Mouse (Mus musculus) megakaryocyte, adult 5-6 weeks (primary cell): ENCODE data around the gene Scaper. TPM values are rescaled to one million over a fixed set of nuclear protein-coding genes. Genes with fewer than 3 reads are reported as not detected.

Experiments used
- ATAC-seq: 2 replicates; pipeline ENCODE4 v1.8.0; 2016; ENCODE audit warnings: mild to moderate bottlenecking, inconsistent platforms; ENCODE audit not compliant: poor library complexity, severe bottlenecking
- total RNA-seq, 2 experiments: library from RNA; stranded (forward) in 1 of 2; stranded (reverse) in 1 of 2; fragments of 153-499, 151-499 nt in 1 of 2; fragments of 221-1000, 200-1000 nt in 1 of 2; gene quantifications; 2 replicates each; pipeline versions ENCODE4 v1.2.3 to v1.2.4; 2015 to 2017

The Scaper gene
- total RNA-seq, 2 experiments from 2014 or later: 8.2 to 14.3 TPM

DNA sequence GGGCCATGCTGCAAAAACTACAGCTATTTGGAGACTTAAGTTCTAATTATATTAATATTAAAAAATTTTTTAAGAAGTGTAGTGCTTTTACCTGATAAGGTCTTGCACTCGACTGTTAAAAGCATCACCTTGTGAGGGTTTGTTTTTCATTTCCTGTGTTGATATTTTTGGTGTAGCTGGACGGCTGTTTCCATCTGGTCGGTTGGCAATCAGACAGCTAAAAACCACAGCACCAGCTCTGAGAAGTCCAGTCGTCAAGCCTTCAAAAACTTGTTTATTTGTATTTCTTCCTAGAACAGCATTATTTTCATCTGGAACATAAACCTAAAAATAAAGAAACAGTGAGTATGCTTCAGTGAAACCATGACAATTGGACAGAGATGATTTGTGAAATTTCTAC is 328.2 kb downstream of the Scaper start:
- ATAC-seq: no peak

DNA sequence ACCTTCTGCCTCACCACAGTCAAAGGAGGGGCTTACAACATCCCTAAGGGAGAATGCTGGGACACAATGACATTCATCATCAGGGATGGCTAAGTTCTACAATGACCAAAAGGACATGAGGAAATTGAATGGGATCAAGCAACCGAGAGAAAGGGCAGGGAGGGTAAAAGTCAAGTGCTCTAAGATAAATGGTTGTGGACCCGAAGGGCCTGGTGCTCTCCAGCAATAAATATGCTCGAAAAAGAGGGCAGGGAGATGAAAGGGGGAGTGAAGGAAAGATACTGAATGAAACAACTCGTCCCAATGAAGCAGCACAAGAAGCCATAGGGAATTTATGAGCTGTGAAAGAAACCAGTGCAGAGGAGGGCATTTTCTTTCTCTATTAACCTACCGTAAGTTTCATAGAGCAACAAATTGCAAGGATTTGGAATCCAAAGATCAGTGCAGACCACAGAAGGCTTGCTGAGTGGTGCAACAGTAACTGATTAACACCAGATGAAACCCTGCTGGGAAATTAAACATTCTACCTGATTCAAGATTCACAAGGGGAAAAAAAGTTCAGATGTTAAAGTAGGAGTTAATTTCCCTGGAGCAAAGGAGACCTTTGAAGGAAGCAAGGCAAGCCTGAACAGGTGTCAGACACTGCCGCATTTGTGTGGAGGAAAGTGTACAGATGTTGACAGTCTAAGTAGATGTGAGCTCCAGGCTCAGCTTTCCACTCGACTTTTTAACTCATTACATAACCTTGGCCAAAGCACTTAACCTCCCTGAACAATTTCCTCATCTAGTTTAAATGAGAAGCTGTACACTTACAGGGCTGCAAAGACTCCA is 329.0 kb downstream of the Scaper start:
- no peak for ATAC-seq

DNA sequence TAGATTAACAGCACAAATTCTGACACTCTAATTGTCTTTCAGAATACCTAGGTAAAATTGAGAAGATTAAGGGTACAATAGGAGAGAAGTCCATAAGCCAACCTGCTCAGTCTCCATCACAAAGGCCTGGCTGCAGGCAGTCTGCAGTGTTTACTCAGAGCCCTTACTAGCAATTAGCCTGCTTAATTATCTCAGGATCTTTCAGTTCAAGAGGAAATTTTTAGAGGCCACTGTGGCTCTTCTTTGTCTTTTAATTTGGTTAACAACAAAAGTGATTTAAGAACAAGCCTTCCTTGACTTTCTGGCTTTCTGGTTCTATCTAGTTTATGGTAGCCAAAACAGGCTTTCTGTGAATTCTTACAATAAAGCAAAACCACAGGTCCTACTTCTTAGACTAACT is 339.3 kb downstream of the Scaper start:
- ATAC-seq: no peak

DNA sequence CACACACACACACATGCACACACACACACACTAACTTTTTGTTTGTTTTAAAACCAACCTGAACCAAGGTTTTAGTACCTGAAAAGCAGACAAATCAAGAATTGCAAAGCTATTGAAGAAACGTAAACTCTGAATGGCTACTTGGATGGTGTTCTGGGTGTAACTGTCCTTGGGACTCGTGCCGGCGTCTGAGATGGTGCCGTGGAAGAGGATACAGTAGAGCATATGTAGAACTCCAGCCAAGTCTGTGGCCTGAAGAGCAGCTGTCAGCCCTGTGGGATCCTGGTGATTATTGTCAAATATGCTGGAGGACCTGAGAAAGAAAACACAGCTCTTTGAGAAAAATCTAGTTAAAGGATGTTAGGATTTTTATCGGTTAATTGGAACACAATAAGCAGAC is 351.8 kb downstream of the Scaper start:
- ATAC-seq: no peak

DNA sequence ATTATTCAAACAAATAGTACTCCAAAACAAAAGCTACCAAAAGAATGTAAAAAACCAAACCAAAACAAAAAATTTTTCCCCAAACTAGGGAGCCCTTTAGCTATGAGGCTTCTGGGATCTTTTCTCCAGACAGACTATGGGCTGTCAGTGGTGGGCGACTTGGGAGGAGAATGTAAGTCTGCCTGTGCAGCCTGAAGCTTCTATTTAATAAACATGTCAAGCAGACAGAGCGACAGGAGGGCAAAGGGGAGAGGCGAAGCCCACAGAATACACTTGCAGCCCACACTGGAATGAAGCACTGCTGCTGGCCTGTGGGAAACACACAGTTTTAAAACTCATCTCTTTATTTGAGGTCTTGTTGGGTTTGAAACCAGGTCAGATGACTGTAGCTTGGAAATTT is 356.5 kb downstream of the Scaper start:
- no peak for ATAC-seq

DNA sequence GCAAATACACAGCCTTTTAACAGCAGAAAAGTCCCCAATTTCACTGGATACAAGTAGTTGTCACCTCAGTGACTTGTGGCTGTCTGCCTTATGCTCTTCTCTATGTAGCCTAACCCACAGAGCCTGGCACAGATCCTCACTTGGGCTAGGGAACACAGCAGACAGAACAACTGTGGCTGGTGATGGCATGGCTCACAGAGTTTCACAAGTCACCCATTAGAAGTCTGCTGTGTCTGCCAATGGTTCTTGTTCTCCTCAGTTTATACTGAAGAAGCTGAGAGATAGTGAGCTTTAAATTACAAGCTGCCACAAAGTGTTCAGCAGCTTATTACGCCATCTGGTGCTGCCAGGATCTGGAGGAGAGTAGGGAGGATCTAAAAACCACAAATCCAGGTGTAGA is 361.3 kb downstream of the Scaper start:
- no peak for ATAC-seq

DNA sequence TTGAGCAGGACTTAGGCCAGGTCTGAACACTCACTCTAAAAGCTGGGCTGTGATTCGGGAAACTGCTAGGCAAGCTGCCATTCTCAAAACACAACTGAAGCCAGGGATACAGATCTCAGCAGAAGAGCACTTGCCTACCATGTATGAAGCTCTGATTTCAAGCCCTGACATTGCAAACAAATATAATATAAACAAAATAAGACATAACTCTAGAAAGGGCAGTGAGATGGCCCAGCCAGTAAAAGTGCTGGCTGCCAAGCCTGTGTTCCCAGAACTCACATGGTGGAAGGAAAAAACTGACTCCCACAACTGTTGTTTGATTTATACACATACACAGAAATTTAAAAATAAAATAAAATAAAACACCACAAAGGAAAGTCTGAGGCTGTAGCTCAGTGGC is 366.8 kb downstream of the Scaper start:
- ATAC-seq: no peak

DNA sequence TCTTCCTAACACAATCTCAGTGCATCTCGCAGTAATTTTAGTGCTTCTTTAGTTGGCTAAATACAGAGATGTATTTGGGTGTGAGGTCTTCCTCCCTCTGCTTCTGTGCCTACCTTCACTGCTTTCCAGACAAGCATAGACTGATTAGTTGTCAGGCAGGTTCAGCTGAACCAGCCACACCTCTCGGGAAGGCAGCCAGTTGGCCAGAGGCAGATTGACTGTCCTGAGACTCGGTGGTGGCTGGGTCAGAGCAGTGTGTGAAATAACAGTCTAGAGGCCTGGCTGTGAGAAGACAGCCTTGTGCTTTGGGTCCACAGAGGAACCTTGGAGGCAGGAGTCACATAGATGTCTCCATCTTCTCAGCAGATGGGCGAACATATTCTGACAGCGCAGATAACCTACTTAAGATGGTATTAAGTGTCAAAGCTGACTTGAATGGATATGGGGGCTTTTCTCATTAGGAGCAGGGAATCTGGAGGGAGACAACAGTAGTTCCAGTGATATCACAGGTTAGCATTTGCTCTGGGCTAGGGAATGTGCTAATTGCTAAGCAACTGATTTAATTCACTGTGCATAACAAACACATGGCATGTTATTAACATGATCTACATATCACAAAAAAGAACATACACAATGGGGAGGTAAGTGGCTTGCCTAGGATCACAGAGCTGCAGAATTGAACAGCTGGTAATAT is 369.3 kb downstream of the Scaper start:
- no peak for ATAC-seq

DNA sequence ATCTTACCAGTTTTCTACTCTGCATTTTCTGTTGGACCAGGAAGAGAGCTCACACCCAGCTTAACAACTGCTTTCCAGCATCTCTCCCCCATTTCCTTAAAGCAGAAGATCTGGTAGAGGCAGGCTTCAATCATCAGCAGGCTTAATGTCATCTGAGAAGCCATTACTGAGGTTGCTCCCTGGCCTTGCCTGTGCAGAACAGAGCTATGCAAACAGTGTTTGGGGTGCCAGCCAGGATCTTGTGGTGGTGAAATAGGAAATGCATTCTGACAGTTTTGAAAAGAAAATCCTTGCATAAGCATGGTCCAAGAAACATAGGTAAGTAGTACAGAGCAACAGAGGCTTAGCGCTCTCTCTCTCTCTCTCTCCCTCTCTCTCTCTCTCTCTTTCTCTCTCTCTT is 377.0 kb downstream of the Scaper start:
- ATAC-seq: no peak

DNA sequence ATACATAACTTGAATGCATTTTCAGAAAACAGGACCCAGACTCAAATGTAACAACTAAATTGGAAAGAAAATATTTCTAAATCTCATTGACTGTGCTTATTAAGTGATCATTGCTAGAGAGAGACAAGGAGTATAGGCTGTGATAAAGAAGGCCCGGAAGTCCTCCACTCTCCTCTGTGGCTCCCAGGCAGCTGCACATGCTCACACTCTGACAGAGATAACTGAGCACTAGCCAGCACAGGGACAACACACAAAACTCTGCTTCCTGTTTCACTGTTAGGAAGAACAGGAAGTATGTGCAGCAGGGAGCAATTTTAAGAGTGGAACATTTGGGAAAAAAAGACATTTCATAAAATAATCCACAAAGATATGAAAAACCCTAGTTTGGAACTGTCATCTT is 382.9 kb downstream of the Scaper start:
- ATAC-seq: no peak

DNA sequence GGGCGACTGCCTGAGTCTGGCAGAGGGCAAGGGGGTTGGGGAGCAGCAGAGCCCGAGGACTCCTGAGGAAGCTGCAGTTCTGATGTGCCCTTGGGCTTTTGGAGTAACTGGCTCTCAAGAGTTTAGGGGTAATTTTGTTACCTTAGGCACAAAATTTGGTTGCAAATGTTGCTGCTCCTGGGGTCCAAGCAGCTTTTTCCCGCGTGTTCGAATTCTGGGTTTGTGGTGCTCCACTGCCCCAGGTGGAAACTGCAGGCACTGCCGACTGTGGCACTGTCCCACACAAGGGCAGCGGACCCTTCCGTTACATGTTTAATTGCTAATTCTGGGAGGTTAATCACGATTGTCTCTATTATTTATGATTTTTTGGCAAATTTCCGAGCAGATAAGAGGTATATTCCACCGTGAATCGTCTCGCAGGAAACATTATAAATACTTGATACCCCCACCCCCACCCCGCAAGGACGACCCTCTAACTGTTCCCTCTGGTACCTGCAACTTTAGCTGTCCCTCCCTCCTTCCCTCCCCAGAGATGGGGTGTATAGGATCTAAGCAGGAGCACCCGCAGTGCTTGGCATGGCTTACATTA is 388.5 kb downstream of the Scaper start:
- no peak for ATAC-seq

DNA sequence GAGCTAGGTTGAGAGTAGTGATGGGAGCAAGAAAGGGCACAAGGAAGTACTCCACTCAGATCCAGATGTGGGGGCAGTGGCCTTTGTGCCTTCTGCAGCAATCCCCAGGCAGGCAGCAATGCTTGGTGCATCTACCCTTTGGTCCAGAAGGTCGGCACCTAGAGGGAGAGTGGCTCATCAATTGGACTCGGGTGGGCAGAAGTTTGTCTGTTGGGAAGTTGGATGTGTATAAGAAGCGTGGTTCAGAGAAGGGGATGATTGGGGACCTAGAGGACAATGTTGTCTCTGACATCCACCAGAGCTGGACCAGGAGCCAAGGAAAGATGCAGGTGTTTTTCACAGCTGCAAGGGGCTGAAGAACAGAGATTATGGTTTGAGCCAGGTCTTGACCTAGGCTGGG is 389.0 kb downstream of the Scaper start:
- ATAC-seq: no peak

DNA sequence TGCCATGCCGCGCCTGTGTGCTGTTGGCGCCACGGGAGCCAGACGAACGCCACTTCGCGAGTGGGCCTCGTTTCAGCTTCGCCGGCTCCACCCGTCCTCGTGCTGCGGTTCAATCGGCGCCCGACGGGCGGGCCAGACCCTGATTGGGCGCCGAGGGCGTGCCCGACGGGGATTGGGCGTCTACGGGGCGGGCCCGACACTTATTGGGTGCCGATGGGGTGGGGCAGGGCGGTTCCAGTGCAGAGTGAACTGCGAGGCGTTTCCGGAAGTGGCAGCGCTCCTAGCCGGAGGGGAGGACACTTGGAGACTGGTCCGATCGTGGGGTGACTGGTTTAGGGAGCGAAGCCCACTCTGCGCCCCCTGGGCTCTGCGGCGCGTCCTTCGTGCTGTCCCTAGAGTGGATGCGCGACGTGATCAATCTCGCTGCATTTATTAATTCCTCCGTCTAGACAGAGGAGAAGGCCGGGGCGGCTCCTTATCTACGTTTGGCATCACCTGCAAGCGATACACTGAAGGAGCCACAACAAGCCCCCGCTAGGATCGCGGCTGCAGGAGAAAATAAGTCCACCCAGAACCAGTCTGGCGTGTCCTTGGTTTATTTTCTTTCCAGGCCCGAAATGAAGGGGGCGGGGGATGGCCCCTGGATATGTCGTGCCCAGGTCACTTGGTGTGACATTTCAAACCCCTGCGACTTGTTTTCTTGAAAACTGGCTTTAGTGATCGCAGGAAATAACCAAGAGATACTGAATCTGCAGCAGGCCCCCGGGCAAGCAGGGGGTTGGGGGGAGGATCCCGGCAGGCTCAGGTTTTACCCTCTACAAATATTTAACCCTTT is 391.5 kb downstream of the Scaper start:
- ATAC-seq: peak; percentile 65

DNA sequence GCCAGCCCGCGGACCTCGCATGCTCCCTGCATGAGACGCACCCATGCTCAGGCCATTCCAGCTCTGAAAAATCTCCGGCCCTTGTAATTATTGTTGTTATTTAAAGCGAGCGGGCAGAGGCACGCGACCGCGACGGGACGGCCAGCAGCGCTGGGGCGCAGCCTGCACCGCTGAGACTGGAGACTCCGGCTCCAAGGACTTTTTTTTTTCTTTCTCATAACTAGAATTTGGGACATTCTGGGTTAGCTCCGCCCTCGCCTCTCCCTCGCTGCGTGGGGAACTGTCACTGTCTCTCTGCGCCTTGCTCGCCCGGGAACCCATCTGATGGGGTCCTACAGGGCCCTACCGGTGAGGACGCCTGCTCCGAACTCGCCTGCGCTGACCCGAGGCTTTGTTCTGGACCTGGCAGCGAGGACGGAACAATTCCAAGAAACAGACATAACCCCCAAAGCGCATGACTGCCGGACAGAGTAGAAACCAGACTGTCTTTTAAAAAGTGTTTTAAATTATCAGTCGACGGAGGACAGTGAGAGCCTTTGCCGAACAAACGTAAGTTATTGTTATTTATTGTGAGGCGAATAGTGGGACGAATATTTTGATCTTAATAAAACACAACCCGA is 392.3 kb downstream of the Scaper start:
- ATAC-seq: no peak

DNA sequence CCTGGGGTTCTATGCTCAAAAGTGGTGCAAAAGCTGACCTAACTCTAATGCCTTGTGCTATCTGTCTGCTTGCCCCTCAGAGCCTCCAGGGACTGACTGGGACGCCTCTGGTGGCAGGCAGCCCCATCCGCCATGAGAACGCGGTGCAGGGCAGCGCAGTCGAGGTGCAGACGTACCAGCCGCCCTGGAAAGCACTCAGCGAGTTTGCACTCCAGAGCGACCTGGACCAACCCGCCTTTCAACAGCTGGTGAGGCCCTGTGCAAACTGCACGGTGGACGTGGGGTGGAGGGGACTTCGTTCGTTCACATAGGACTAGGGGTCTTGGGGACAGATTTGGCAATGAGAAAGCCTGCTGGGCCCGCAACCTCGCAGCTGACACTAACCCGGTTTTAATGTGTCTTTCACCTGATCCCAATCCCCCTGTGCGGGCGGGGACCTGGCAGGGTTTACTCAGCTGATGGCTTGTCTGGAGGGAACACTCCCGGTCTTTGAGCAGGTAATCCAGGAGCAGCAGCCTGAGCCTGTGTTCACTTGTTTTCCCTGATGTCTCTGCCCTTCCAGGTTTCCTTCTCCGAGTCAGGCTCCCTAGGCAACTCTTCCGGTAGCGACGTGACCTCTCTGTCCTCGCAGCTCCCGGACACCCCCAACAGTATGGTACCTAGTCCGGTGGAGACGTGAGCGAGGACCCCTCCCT is 392.9 kb downstream of the Scaper start:
- no peak for ATAC-seq

DNA sequence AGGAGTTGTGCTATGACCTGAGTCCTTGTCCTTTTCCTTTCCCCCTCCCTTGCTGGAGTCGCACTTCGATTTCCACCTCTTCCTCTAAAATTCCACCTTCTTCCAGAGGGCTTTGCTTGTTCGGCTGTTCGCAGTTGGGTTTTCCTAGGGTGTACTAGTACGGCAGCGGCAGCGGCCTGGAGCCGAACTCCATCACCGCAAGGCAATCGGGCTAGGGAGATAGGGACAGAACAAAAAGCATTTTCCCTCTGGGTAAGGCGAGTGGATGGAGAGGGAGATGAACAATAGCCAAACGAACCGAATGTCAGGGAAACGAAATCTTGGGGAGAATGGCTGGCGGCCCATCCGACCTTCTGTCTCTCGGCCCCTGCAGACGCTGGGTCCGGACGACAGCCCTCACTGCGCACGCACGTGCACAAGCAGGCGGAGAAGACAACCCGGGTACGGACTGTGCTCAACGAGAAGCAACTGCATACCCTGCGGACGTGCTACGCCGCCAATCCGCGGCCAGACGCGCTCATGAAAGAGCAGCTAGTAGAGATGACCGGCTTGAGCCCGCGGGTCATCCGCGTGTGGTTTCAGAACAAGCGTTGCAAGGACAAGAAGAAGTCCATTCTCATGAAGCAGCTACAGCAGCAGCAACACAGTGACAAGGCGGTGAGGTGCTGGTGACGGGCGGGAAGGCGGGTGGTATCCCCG is 394.1 kb downstream of the Scaper start:
- no peak; the same call in 1 of the 2 replicates for ATAC-seq

DNA sequence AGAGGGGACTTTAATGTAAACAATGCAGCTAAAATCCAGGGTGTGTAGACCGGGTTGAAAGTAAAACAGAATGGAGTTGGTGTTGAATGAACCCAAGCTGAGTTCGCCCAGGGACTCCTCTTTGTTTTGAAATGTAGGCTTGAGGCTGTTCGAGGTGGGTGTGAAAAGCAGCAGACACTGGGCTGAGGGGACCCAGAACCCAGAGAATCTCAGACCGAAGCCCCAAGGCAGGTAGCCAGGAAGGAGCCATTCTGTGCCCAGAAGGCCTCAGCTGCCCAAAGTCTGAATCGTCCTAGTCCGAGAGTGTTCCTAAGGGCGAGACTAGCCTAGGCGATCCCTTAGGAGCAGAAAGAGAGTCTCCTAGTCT is 394.6 kb downstream of the Scaper start:
- ATAC-seq: no peak

DNA sequence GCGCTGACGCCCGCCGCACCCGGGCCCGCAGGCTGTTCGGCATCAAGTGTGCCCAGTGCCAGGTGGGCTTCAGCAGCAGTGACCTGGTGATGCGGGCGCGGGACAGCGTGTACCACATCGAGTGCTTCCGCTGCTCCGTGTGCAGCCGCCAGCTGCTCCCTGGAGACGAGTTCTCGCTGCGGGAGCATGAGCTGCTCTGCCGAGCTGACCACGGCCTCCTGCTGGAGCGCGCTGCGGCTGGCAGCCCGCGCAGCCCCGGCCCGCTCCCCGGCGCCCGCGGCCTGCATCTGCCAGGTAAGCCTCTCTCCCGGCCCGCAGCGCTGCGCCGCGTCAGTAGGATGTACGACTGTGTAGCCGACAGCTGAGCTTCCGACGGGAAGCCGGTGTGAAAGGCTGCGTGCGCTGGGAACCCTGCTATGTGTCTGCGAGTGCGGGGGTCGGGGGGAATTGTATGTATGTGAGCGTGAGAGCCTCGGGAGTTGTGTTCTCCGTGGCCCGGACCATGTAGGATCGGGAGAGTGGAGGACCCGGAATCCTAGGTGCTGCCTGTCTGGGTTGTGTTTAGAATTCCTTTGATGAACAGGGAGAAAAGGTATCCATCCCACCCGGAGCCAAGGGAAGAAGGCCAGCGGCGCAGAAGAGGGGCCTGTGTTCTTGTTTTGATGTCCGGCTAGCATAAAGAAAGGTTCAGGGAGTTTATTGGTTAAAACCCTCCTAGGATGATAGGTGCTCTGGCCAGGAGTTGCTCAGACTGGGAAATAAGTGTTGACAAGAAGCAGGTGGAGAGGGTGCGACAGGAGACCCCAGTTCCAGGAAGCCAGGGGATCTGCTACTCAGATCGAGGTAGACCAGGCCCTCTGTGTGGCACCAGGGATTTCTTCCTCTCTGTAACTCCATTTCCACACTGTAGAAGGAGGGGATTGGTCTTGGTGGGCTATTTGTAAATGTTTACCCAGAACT is 395.3 kb downstream of the Scaper start:
- no peak for ATAC-seq
